Mouse (Mus musculus): Measurements from ENCODE around the gene Rbm5.

The Rbm5 gene

DNA sequence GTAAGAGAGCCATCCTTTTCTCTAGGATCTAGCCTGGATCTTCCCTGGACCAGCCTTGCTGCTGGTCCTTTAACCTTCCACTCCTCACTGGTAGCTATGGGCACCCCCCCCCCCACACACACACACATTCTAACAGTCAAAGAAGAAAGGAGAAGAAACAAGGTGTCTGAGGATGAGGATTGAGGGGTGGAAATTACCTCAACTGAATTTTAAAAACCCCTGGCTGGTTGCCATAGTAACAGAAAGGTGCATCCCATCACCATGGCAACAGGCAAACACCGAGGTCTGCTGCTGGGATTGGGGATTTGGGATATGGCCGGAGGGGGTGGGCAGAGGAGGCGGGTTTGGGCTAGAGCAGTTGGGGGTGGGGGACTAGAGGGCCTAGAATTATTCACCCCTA is 41.1 kb downstream of the Rbm5 start:
- no peak for DNase-seq (ENCODE audit: low spot score)

DNA sequence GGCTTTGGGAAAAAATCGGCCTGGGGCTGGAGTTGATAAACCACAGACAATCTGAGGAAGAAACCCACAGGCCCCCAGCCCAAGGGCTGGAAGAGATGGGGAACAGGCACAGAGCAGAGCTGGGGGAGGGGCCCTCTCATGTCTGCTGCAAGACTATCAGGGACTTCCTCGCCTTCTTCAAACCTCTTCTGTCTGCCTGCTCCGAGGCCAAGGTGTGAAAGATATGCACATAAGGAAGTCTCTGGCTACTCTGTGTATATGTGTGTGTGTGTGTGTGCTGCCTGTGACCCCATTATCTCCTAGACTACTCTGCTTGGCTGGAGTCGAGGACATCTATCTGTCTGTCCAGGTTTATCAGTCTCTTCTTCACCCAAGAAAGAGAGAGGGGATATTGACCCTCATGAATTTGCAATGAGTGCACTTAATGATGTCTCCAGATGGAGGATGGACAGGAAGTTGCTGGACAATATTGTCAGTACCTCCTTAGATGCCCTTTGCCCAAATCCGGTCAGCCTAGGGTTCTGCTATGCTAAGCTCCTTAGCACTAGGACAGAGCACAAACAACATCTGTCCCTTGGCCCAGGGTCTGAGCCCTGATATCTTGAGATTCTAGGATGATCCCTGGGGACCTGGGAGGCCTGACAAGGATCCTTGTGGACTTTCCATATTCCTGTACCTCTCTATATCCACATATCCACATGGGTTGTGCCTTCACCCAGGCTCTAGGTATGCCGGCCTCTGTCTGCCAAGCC is 41.7 kb downstream of the Rbm5 start:
- no peak for DNase-seq (ENCODE audit: low spot score)

DNA sequence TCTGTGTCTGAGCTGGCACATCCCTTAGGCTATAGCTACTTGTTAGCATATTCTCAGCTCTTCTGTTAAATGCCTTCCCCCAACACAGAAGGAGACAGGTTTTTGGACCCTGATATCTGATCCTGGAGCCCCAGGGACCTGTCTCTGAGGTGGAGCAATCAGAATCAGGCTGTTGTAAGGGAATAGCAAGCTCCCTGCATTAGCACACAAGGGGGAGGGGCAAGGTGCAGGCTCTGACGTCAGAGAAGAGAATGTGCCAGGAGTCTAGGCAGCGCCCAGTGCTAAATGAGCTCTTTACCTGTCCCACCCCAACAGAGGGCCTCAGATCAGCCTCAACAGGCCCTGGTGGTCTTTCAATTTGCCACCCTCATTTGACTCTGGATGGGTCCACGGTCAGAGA is 43.8 kb downstream of the Rbm5 start:
- DNase-seq (ENCODE audit: low spot score): no peak

DNA sequence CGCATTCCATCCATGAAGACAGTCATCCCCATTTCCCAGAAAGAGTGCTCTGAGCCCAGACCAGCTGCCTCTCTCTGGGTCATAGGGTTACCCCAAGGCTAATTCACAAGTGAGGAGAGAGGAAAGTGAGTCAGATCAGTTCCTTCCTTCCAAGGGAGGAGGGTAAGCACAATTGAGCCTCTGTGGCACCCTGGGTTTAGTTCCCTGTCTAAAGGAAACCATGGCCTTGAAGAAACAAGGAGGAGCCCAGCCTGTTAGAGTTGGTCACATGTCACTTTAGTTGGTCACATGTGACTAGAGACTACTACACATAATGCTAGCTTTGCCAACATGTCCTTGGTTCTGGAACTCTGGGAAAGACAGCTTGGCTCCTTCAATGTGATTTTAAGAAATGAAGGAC is 46.0 kb downstream of the Rbm5 start:
- no peak for DNase-seq (ENCODE audit: low spot score)

DNA sequence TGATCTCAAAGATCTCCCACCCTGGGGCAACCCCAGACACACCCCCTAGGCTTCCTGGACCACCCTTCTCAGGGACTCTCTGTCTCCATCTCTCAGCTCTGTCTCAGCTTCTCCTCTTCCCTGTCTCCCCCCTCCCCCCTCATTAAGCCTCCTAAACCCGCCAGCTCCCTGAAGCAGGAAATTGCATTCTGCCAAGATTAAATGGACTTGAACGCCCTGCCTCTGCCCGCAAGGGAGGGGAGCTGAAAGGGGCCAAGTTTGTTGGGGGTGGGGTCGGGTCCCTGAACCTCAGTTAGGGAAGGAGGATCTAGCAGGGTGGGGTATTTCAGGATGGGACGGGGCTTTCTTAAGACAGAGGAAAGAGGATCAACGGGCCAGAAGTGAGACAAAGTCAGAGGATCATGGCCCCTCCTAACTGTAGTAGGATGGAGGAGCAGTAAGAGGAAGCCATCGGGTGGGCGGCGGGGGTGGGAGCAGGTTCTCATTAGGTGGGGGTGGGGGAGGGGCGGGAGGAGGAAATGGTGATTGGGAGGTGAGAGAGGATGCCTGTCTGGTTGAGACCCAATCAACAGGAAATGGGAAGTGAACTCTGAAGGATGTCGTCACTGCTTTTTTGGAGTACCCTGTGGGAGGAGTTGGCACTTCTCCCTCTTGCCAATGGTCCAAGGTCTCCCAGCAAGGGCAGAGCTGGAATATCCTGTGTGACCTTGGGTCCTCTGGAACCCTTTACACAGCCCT is 46.8 kb downstream of the Rbm5 start:
- no peak for DNase-seq (ENCODE audit: low spot score)

GRCm38 (mm10) chr9:107723292-107723691 is 47.5 kb downstream of the Rbm5 start:
- no peak for DNase-seq (ENCODE audit: low spot score)

DNA sequence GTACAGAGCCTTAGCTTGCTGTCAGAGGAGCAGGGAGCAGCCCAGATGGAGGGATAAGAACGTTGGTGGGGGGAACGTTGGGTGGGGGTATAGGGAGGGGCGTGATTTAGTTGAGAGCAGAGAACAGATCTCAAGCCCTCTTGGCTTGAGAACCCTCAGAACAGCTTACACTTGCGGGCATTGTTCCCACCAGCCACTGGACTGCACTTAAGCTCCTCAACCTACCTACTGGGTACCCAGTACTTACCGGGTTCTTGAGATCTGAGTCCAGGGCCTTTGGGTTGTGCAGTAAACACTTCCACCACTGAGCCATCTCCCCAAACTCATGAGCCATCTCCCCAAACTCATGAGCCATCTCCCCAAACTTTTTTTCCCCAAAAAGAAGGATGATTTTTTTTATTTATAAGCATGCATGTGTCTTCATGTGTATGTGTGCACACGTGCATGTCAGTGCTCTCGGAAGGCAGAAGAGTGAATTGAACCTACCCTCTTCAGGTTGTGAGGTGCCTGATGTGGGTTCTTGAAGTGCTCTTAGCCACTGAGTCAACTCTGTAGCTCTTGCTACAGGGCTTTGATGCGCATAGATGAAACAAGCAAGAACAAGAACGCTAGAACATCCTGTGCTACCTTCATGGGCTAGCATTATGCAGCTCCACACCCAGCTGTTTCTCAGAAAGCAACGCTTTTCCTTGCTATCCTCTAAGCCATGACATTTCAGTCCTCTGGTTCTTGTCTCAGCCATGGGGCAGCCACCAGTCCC is 51.8 kb downstream of the Rbm5 start:
- no peak for DNase-seq (ENCODE audit: low spot score)

- no peak for DNase-seq (ENCODE audit: low spot score)
Measured at GRCm38 (mm10) chr9:107716951-107717350, 53.8 kb downstream of the Rbm5 start.

DNA sequence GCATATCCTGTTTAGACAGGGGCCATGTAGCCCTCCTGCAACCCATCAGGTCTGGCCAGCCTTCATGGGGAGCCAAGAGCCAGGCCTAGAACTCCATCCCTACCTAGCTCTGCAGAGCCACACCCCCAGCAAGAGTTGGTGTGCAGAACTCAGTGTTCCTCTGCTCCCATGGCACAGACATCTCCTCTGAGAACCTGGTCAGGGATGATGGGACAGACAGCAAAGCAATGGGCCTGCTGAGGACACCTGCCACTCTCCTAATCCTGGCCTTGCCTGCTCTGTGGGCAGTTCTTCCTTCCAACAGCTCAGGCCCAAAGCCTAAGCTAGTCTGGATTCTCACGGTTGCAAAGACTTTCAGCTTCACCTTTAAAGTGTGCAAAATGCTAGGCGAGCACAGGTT is 55.2 kb downstream of the Rbm5 start:
- no peak for DNase-seq (ENCODE audit: low spot score)

DNA sequence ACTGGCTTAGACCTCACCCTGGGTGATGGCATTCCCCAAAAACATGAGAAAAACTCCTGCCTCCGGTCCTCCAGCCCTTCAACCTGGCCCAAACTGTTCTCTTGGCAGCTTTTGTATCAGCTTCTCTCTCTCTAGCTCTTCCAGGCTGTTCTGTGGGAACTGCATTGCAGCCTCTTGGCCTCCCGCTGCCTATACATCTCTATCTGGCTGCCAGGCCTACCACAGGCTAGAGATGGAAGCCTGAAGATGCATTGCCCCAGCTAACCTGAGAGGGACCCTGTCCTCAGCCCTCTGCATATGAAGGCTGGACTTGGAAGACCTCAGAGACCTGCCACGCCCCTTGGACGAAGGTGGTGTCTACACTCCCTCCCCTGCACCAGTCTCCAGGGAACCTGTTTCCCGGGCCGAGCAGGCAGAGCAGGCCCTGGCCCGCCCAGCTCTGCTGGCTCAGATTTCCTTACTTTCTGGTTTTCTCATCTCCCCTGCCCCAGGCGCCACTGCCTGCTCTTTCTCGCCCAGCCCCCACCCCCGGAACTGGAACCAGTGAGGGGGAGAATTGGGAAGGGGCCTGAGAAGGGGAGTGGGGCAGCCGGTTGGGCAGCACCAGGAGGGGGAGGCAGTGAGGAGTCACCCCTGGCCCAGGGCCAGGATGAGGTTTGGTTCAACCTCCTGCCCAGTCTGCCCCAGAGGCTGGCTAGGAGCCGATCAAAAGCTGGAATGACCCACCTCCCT is 56.4 kb downstream of the Rbm5 start:
- peak; percentile 64 for DNase-seq (ENCODE audit: low spot score)

GRCm38 (mm10) chr9:107709697-107710483 is 60.9 kb downstream of the Rbm5 start, which contains the start of gene Sema3f:
TSS of gene Sema3f (minus strand) at chr9:107710475.
- peak; percentile 79 for DNase-seq (ENCODE audit: low spot score)

GRCm38 (mm10) chr9:107709096-107709696 is 61.6 kb downstream of the Rbm5 start:
- DNase-seq (ENCODE audit: low spot score): no peak

DNA sequence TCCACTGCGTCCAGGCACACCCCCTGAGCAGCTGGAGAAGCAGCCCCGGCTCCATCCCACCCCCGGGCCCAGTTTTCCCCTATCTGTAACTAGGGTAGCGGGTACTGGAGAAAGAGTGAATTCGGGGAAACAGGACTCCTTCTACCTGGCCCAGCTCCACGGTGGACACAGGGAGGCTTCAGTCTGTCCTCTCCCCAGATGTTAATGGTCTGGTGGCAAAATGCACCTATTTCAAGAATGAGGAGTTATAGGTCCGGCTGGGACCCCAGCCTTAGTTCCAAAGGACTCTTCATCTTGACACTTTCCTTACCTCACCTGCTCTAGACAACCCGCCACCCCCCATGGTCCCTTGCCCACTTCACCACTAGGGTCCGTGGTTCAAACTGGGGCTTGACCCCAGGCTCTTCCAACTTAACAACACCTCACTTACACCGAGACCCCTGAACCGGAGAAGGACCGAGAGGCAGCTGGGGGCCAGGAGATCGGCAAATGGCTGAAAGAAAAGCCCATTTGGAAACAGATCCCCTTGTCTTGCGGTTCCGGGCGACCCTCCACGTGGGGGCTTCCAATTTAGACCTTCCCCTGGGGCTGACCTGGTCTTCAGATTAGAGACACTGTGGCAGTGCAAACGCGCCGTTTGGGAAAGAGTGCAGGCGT is 62.2 kb downstream of the Rbm5 start:
- DNase-seq (ENCODE audit: low spot score): no peak

- peak; percentile 37 for DNase-seq (ENCODE audit: low spot score)
Measured at GRCm38 (mm10) chr9:107707701-107708438, 62.9 kb downstream of the Rbm5 start.

- DNase-seq (ENCODE audit: low spot score): peak; percentile 69
Measured at GRCm38 (mm10) chr9:107706781-107707211, 64.0 kb downstream of the Rbm5 start.

DNA sequence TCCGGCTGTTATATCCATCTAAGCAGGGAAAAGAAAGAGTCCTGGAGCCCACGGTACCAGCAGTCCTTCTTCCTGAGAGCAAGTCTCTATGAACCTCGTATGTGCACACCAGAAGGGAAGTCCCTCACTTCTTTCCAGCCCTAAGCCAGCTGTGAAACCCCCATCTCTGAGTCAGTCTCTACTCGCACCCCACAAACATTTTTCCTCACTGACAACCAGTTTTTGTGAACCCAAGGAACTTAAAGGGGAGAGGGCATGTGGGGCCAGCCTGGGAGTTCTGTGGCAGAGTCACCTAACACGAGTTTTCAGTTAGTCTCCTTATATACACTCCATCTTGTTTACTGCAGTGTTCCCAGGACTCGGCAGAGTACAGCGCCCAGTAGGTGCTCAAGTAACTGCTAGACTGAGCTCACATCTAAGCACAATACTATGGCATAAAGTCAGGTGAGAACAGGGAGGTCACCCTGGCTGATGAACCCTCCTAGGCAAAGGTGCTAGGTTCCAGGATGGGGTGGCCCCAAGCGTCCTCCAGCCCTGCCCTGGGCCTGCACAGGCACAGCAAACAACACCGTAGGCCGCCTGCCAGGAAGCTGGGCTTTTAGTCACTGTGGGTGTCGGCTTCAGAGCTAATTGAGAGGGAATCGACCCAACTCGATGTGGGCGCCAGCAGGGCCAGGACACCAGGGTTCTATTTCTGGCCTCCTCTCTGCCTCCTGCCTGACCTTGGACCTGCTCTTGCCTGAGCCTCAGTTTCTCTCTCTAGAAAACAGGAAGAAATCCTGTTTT is 67.3 kb downstream of the Rbm5 start:
- DNase-seq (ENCODE audit: low spot score): peak; percentile 60

DNA sequence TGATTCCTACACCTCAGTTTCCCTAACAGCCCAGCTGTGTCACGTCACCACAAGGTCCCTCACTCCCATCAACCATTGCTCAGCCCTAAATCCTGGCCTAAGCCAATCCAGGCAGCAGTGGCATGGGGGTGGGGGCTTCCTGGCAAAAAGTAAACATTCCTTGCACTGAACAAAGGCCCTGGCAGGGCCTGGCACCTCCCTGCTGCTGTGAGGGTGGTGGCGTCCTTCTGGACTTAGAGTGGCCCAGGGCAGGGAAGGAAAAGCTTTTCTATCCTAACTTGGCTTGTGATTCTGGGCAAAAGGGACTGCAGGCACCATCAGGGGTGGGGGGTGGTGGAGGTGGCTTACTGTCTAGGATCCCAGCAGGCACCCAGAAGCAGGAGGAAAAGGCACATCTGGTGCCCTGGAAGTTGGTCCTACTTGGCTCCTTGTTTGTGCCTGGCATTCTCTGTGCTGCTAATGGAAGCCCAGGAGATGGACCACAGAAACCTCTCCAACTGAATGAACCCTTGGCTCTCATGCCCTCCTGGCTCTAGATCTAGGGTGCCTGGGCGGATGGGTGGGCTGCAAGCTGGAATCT is 68.1 kb downstream of the Rbm5 start:
- DNase-seq (ENCODE audit: low spot score): no peak

DNA sequence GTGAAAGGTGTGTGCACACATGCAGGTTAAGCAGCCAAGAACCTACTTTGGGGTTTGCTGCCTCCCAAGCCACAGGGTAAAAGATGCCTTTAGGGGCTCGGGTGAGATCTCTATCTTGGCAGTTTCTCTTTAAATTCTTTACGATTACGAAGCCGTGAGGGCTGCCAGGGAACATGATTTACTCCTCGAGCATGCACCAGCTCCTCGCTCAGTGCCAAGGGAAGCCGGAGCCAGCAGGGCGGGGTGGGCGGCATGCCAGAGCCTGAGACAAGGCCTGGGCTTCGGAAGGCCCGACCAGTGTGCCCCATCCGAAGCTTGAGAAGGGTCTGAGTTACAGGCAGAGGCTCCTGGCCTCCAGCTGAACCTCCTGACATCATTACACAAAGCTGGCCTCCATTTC is 69.2 kb downstream of the Rbm5 start:
- peak; percentile 87 for DNase-seq (ENCODE audit: low spot score)

All from urinary bladder, postnatal 25 days (tissue).